Mouse (Mus musculus) adrenal gland, adult 10 weeks (tissue): Measurements from ENCODE around the gene Med10. TPM values are rescaled to one million over a fixed set of nuclear protein-coding genes. Genes with fewer than 3 reads are reported as not detected.

Experiments
- polyA plus RNA-seq: library from polyadenylated mRNA; stranded (reverse); fragments of 350-450 nt; fragmentation: Illumina TruSeq; extraction: RNeasy Lipid Tissue Mini Kit (QIAGEN cat#74804); gene quantifications from one replicate; pipeline ENCODE4 v1.2.3, GENCODE M21; 2014; ENCODE audit warnings: low read depth, low replicate concordance

The Med10 gene
- 109 TPM for polyA plus RNA-seq

DNA sequence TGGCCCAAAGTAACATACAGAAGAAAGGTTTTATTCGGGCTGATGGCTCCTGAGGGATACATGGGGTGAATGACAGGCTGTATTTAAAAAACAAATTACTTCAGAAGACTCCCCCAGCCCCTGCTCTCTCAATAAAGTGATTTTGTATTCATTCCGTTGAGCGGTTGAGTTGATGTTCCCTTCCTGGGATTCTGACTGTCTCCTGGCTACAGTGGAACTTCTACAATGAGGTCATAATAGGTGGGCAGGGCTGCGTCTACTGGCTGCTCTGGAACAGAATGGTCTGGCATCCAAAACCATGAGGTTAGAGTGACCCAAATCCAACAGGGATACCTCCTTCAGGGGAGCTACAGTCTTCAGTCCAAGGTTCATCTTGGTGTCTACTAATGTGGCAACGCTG, at the start of gene Med10:
Gene Med10 (plus strand): TSS at position 301 of the 400 bp plus-strand sequence.

Other genes starting within 250 kb of the Med10 start
- gene Srd5a1, start 191.0 kb upstream of the Med10 start, polyA plus RNA-seq = 24.6 TPM
- 0.70 TPM for gene Ube2ql1, start 62.5 kb upstream of the Med10 start, polyA plus RNA-seq